8 mouse cellular contexts compared by ENCODE assay signal in genomic region chr7:34313443-34313875, GRCm38 (mm10). TPM values are rescaled to one million over a fixed set of nuclear protein-coding genes. Genes with fewer than 3 reads are reported as not detected.
DNase-seq lines count a peak whose midpoint lies in the region; ATAC-seq and TF ChIP-seq lines count a peak whose summit lies in the region.

TSS of gene 4931406P16Rik (minus strand) at chr7:34313551.

- DNase-seq in c-Kit-positive CD71-positive TER-119-positive erythroid progenitor cells, embryonic 14.5 days (ENCODE audit: low spot score) = peak; percentile 68
- peak; percentile 90 for DNase-seq in forebrain, embryonic 14.5 days (ENCODE audit: low spot score)
- peak; percentile 90 to 93 for DNase-seq in heart, postnatal 14 days
- peak; percentile 86 for DNase-seq in layer of hippocampus, adult 11-12 months (ENCODE audit: low spot score)
- peak; percentile 87 to 90 for DNase-seq in lung, adult 18-20 months
- peak; percentile 91 for DNase-seq in testis, postnatal 14 days (ENCODE audit: low spot score)

- peaks cover 19% of the 10 kb centered on the region for H3K4me1 ChIP-seq in E14TG2a.4 (replicated peaks; ENCODE audit: low read depth, low read length)
- peaks cover 5% of the 10 kb centered on the region; the same call in 1 of the 2 replicates for H3K4me1 ChIP-seq in forebrain, embryonic 14.5 days (ENCODE audit: control insufficient read depth, insufficient read depth, low read length)
- H3K4me1 ChIP-seq in neural tube, embryonic 15.5 days = peaks cover 23% of the 10 kb centered on the region

- H3K4me3 ChIP-seq in E14TG2a.4 (replicated peaks; ENCODE audit: low read length) = peak within 1 kb of the TSS; percentile 90
- peak within 1 kb of the TSS; percentile 89 for H3K4me3 ChIP-seq in forebrain, embryonic 14.5 days (ENCODE audit: low read depth, low read length)
- H3K4me3 ChIP-seq in neural tube, embryonic 15.5 days (replicated peaks) = peak within 1 kb of the TSS; percentile 79

- H3K27ac ChIP-seq in forebrain, embryonic 14.5 days (ENCODE audit: low read depth, low read length) = peak within 1 kb of the TSS; percentile 87
- H3K27ac ChIP-seq in neural tube, embryonic 15.5 days (replicated peaks) = peak within 1 kb of the TSS; percentile 95

- peak; percentile 97 for ATAC-seq in forebrain, embryonic 14.5 days
- peak; percentile 97 for ATAC-seq in neural tube, embryonic 15.5 days (ENCODE audit: low FRiP score)

- TF ChIP-seq CTCF in E14TG2a.4 (conservative IDR thresholded peaks at IDR 0.05; ENCODE audit: low read length) = no peak

- H3K27me3 ChIP-seq in E14TG2a.4 (ENCODE audit: insufficient read depth, low read length) = no peaks in the 10 kb centered on the region
- H3K27me3 ChIP-seq in forebrain, embryonic 14.5 days (replicated peaks; ENCODE audit: control insufficient read depth, insufficient read depth, low read length) = no peaks in the 10 kb centered on the region
- H3K27me3 ChIP-seq in neural tube, embryonic 15.5 days (replicated peaks) = no peaks in the 10 kb centered on the region

- intact Hi-C loops in heart, postnatal 14 days (cut with DNase I) = loop anchor here (2.0 kb wide), 2 partner anchors 47 to 61 kb away; no protein-coding TSS in a partner anchor

- H3K9ac ChIP-seq in forebrain, embryonic 14.5 days (ENCODE audit: low read length) = peak within 1 kb of the TSS; percentile 93
- peak within 1 kb of the TSS; percentile 85 for H3K9ac ChIP-seq in neural tube, embryonic 15.5 days (replicated peaks)

- H3K36me3 ChIP-seq in E14TG2a.4 (ENCODE audit: insufficient read depth, low read length) = 0 out of 2 replicates have a peak, but pooled peaks cover 5% of the 10 kb centered on the region
- H3K36me3 ChIP-seq in forebrain, embryonic 14.5 days (ENCODE audit: control insufficient read depth, insufficient read depth, low read length) = no peaks in the 10 kb centered on the region
- H3K36me3 ChIP-seq in neural tube, embryonic 15.5 days = no peaks in the 10 kb centered on the region

- WGBS in forebrain, embryonic 14.5 days = 1% methylated on average over 36 of the region's 41 CpGs
- 0% methylated on average over 41 of the region's 41 CpGs for WGBS in neural tube, embryonic 15.5 days

- no peaks in the 10 kb centered on the region for H3K9me3 ChIP-seq in E14TG2a.4 (ENCODE audit: low read length)
- no peaks in the 10 kb centered on the region for H3K9me3 ChIP-seq in forebrain, embryonic 14.5 days (replicated peaks; ENCODE audit: control insufficient read depth, low read length)
- no peaks in the 10 kb centered on the region for H3K9me3 ChIP-seq in neural tube, embryonic 15.5 days (replicated peaks)

- H3K4me2 ChIP-seq in forebrain, embryonic 14.5 days (ENCODE audit: low read length) = peak within 1 kb of the TSS; percentile 76
- peak within 1 kb of the TSS; percentile 70 for H3K4me2 ChIP-seq in neural tube, embryonic 15.5 days

RNA-seq across cellular contexts. Expression of gene 4931406P16Rik, which starts in this region (rescaled TPM):
- 25.3 and 31.2 TPM in 2 replicates for polyA plus RNA-seq in forebrain, embryonic 14.5 days (2014; fragmentation: Nextera tagmentation; extraction: Ambion mirVana)
- total RNA-seq in heart, postnatal 14 days (2021) = 10 to 100 TPM; 71.5 to 80.6 TPM
- 30.1 and 30.8 TPM in 2 replicates for polyA plus RNA-seq in neural tube, embryonic 15.5 days (2015; fragmentation: Nextera tagmentation; extraction: Ambion mirVana)

Comparison
In these comparisons a context has a peak if more than half of its experiments do, and no peak if none do; other contexts are left out.
1. Peak in every context shown above with its lines: DNase-seq, ATAC-seq, H3K4me3 ChIP-seq and H3K27ac ChIP-seq.